Mouse (Mus musculus): ENCODE results near the gene Tmem201.
A peak's percentile ranks its signal among the peaks of the same experiment; 100 is the strongest.

Gene Tmem201

DNA sequence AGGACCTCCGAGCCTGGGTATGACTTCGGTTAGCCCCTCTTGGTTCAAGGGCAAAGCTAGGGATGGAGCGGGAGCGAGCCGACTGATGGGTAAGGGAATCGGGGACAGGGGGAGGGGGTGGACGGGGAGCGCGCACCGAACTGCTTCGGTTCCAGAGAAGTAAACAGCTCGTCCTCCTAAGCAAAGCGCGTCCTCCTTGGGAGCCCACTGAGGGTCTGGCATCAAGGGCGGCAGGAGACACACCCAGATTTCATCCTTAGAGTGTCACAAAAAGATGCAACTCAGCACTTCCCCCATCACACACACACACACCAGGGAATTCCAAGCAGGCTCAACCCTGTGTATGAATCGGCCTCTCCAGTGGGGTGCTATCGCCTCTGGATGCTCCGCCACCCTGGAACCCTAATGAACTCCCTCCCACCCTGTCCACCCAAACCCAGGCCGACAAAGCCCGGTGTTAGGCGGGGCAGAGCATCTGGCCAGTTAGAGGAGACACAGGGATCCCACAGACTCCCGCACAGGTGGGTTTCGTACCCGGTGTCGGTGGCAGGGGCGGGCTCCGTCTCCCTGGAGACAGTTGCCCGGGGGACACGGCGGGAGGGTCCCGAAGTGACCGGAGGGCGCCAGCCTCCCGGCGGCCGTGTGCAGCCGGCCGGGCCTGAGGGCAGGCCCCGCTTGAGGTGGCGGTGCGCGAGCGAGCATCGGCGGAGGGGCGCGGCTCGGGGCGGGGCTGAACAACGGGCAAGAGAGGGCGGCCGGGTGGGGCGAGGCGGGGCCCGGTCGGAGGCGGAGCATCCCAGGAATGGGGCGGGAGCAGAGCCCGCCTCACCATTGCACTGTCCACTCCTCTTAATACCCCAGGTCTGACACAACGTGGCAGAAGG, 62.2 kb downstream of the Tmem201 start:
- DNase-seq, result peak; percentile 50 to 58

DNA sequence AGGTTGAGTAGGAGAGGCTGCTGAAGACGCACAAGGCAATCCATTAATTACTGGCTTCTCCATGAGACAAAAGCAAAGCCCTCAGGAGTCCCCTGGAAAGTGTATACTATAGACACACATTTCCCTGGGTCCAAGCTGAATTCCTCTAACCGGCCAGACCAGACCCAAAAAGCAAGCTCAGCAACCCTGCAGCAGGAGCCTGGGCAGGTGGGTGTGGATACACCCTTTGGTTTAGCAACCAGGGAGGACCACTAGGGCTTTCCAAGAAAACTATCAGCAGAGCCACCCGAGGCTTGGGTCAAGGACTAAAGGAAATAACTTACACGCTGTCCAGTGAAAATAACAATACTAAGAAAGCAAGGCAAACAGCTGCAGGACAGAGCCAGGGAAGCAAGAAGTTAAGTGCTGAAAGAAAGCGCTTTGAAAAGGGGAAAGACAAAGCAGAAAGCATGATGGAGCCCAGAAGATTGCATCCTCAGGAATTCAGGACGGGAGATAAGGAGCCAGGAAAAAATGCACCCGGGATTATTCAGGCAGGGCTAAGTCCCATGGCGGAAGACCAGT, 62.9 kb downstream of the Tmem201 start:
- DNase-seq, result no peak

DNA sequence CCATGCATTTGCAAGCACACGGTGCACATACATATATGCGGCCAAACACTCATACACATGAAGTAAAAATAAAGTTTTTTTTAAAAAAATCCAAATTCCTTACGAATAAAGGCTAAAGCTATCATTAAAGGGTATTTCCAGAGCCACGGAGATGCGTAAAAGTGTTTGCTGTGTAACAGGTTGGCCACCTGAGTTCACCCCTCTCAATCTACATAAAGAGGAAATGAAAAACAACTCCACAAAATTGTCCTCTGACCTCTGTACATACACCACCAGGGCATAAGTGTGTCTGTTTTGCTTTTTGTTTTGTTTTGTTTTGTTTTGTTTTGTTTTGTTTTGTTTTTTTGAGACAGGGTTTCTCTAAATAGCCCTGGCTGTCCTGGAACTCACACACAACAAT, 65.1 kb downstream of the Tmem201 start:
- no peak for DNase-seq

- DNase-seq, result no peak
These were observed 66.7 kb downstream of the Tmem201 start for GRCm38 (mm10) chr4:149671175-149671574.

DNA sequence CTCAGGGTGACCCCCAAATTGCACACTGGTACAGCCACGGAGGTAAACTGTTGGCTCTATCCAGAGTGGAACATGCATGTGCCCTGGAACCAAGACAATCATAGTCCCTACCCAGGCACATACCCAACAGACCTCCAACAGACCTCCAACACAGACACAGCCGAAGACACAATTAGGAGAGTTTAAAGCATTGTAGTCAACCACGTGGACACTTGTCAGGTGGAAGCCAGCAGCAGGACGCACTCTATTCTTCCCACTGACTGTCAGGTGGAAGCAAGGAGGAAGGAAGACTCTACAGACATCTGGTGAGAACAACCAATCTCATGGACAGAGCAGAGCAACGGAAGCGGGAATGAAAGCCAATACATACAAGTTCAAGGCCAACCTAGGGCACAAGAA, 72.2 kb downstream of the Tmem201 start:
- no peak for DNase-seq
